Mouse (Mus musculus): ENCODE measurements around the gene Mfsd14a. TPM values are rescaled to one million over a fixed set of nuclear protein-coding genes. Genes with fewer than 3 reads are reported as not detected.

The Mfsd14a gene
- polyA plus RNA-seq, 1 experiment, result 11.5 TPM

DNA sequence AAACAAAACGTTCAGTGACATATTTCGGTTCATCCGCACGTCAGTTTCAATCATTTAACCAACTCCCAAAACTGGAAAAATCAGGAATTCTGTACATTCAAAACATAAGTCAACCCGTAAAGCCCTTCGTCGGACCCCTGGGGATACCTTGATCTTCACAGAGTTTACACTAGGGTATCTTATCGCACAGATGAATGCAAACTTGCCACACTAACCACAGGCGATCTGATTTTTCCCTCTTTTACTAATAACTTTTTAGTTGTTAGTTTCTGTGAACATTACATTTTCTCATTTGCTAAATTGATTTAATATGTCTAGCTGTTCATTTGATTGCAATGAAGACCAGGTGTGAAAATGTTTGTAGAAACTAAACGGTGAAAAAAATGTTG lies 66.9 kb downstream of the Mfsd14a start:
- peak overlapping the region; percentile 93 for H3K4me2 ChIP-seq (ENCODE audit: low read depth)
- no peak for TF ChIP-seq REST (IDR thresholded peaks at IDR 0.05; ENCODE audit: insufficient read depth, insufficient read length)
- TF ChIP-seq MYOG (IDR thresholded peaks at IDR 0.05; ENCODE audit: control insufficient read depth in 1 of 3, insufficient read depth in 1 of 3, insufficient read length in 2 of 3, low read depth in 2 of 3), result no peak
- no peak for TF ChIP-seq TCF3 (IDR thresholded peaks at IDR 0.05; ENCODE audit: insufficient read length, low read depth)
- no peak for TF ChIP-seq USF1 (IDR thresholded peaks at IDR 0.05; ENCODE audit: low read depth)
- TF ChIP-seq POLR2AphosphoS2 (IDR thresholded peaks at IDR 0.05; ENCODE audit: insufficient read length, low read depth), result no peak
- no peak for TF ChIP-seq CEBPB (IDR thresholded peaks at IDR 0.05; ENCODE audit: insufficient read depth, poor library complexity, severe bottlenecking)
- TF ChIP-seq MYOD1 (IDR thresholded peaks at IDR 0.05; ENCODE audit: control insufficient read depth in 1 of 3, insufficient read length in 2 of 3, low read depth in 2 of 3), result no peak
- TF ChIP-seq TCF12 (IDR thresholded peaks at IDR 0.05; ENCODE audit: insufficient read depth, poor library complexity, severe bottlenecking), result no peak
- no peak for TF ChIP-seq SRF (IDR thresholded peaks at IDR 0.05; ENCODE audit: control insufficient read depth, insufficient read length, low read depth)
- no peak for TF ChIP-seq POLR2A (IDR thresholded peaks at IDR 0.05; ENCODE audit: insufficient read length, low read depth)
- no peak for TF ChIP-seq E2F4 (IDR thresholded peaks at IDR 0.05; ENCODE audit: insufficient read depth)
- TF ChIP-seq MAX (IDR thresholded peaks at IDR 0.05; ENCODE audit: low read depth), result no peak
- peaks cover 38% of the 10 kb centered on the region for H3K79me2 ChIP-seq (ENCODE audit: control insufficient read depth, insufficient read depth)
- H3K36me3 ChIP-seq (ENCODE audit: control insufficient read depth, insufficient read depth), result peaks cover 11% of the 10 kb centered on the region
- peak overlapping the region; percentile 98 for H3K4me3 ChIP-seq
- peak overlapping the region; percentile 16 for H3ac ChIP-seq (ENCODE audit: control insufficient read depth, insufficient read length)
- no peaks in the 10 kb centered on the region for H3K27me3 ChIP-seq (ENCODE audit: control insufficient read depth, insufficient read depth, insufficient read length)

- Histone ChIP-seq H3K79me2 (ENCODE audit: control insufficient read depth, insufficient read depth) (peaks cover 38% of the 10 kb centered on the region), H3K36me3 (ENCODE audit: control insufficient read depth, insufficient read depth) (peaks cover 16% of the 10 kb centered on the region), H3K4me3 (peak within 1 kb of the TSS; percentile 98), H3K27me3 (ENCODE audit: control insufficient read depth, insufficient read depth, insufficient read length) (no peaks in the 10 kb centered on the region), H3K4me2 (ENCODE audit: low read depth) (peak within 1 kb of the TSS; percentile 93), H3ac (ENCODE audit: control insufficient read depth, insufficient read length) (peak within 1 kb of the TSS; percentile 16)
- TF ChIP-seq E2F4 (IDR thresholded peaks at IDR 0.05; ENCODE audit: insufficient read depth), result peak; percentile 97
- peak; percentile 58 for TF ChIP-seq POLR2AphosphoS2 (IDR thresholded peaks at IDR 0.05; ENCODE audit: insufficient read length, low read depth)
- no peak for TF ChIP-seq CEBPB (IDR thresholded peaks at IDR 0.05; ENCODE audit: insufficient read depth, poor library complexity, severe bottlenecking)
- TF ChIP-seq REST (IDR thresholded peaks at IDR 0.05; ENCODE audit: insufficient read depth, insufficient read length), result no peak
- TF ChIP-seq POLR2A (IDR thresholded peaks at IDR 0.05; ENCODE audit: insufficient read length, low read depth), result peak; percentile 42
These were observed 67.5 kb downstream of the Mfsd14a start, which contains the start of gene Sass6 for GRCm38 (mm10) chr3:116594728-116595602. TSS of gene Sass6 (plus strand) at chr3:116594982.

- Histone ChIP-seq H3K27me3 (ENCODE audit: control insufficient read depth, insufficient read depth, insufficient read length) (no peaks in the 10 kb centered on the region), H3K79me2 (ENCODE audit: control insufficient read depth, insufficient read depth) (peaks cover 38% of the 10 kb centered on the region)
- TF ChIP-seq TCF12 (IDR thresholded peaks at IDR 0.05; ENCODE audit: insufficient read depth, poor library complexity, severe bottlenecking) (no peak), REST (IDR thresholded peaks at IDR 0.05; ENCODE audit: insufficient read depth, insufficient read length) (no peak), MYOG (IDR thresholded peaks at IDR 0.05; ENCODE audit: control insufficient read depth in 1 of 3, insufficient read depth in 1 of 3, insufficient read length in 2 of 3, low read depth in 2 of 3) (no peak), E2F4 (IDR thresholded peaks at IDR 0.05; ENCODE audit: insufficient read depth) (no peak), USF1 (IDR thresholded peaks at IDR 0.05; ENCODE audit: low read depth) (no peak), CEBPB (IDR thresholded peaks at IDR 0.05; ENCODE audit: insufficient read depth, poor library complexity, severe bottlenecking) (no peak), POLR2A (IDR thresholded peaks at IDR 0.05; ENCODE audit: insufficient read length, low read depth) (no peak), MYOD1 (IDR thresholded peaks at IDR 0.05; ENCODE audit: control insufficient read depth in 1 of 3, insufficient read length in 2 of 3, low read depth in 2 of 3) (no peak), MAX (IDR thresholded peaks at IDR 0.05; ENCODE audit: low read depth) (no peak), SRF (IDR thresholded peaks at IDR 0.05; ENCODE audit: control insufficient read depth, insufficient read length, low read depth) (no peak), TCF3 (IDR thresholded peaks at IDR 0.05; ENCODE audit: insufficient read length, low read depth) (no peak), POLR2AphosphoS2 (IDR thresholded peaks at IDR 0.05; ENCODE audit: insufficient read length, low read depth) (no peak)
These were observed 68.3 kb downstream of the Mfsd14a start for GRCm38 (mm10) chr3:116594076-116594727.

GRCm38 (mm10) chr3:116582201-116582600 lies 80.3 kb downstream of the Mfsd14a start:
- H3K36me3 ChIP-seq (ENCODE audit: control insufficient read depth, insufficient read depth), result peaks cover 21% of the 10 kb centered on the region
- no peaks in the 10 kb centered on the region for H3K79me2 ChIP-seq (ENCODE audit: control insufficient read depth, insufficient read depth)

More at GRCm38 (mm10) chr3:116594076-116594727, 68.3 kb downstream of the Mfsd14a start:
- H3K36me3 ChIP-seq (ENCODE audit: control insufficient read depth, insufficient read depth), result peaks cover 16% of the 10 kb centered on the region
- peak overlapping the region; percentile 98 for H3K4me3 ChIP-seq
- peak overlapping the region; percentile 16 for H3ac ChIP-seq (ENCODE audit: control insufficient read depth, insufficient read length)
- H3K4me2 ChIP-seq (ENCODE audit: low read depth), result peak overlapping the region; percentile 77

More at GRCm38 (mm10) chr3:116582201-116582600, 80.3 kb downstream of the Mfsd14a start:
- H3ac ChIP-seq (ENCODE audit: control insufficient read depth, insufficient read length), result no peak overlapping the region
- no peak overlapping the region for H3K4me2 ChIP-seq (ENCODE audit: low read depth)
- TF ChIP-seq MYOD1 (IDR thresholded peaks at IDR 0.05; ENCODE audit: control insufficient read depth in 1 of 3, insufficient read length in 2 of 3, low read depth in 2 of 3), result no peak
- TF ChIP-seq REST (IDR thresholded peaks at IDR 0.05; ENCODE audit: insufficient read depth, insufficient read length), result no peak
- no peak for TF ChIP-seq MYOG (IDR thresholded peaks at IDR 0.05; ENCODE audit: control insufficient read depth in 1 of 3, insufficient read depth in 1 of 3, insufficient read length in 2 of 3, low read depth in 2 of 3)
- no peak for TF ChIP-seq USF1 (IDR thresholded peaks at IDR 0.05; ENCODE audit: low read depth)
- TF ChIP-seq POLR2A (IDR thresholded peaks at IDR 0.05; ENCODE audit: insufficient read length, low read depth), result no peak
- no peak for TF ChIP-seq TCF12 (IDR thresholded peaks at IDR 0.05; ENCODE audit: insufficient read depth, poor library complexity, severe bottlenecking)
- no peak for TF ChIP-seq CEBPB (IDR thresholded peaks at IDR 0.05; ENCODE audit: insufficient read depth, poor library complexity, severe bottlenecking)
- no peak for TF ChIP-seq E2F4 (IDR thresholded peaks at IDR 0.05; ENCODE audit: insufficient read depth)
- no peak for TF ChIP-seq MAX (IDR thresholded peaks at IDR 0.05; ENCODE audit: low read depth)
- no peak for TF ChIP-seq TCF3 (IDR thresholded peaks at IDR 0.05; ENCODE audit: insufficient read length, low read depth)
- no peak for TF ChIP-seq POLR2AphosphoS2 (IDR thresholded peaks at IDR 0.05; ENCODE audit: insufficient read length, low read depth)
- TF ChIP-seq SRF (IDR thresholded peaks at IDR 0.05; ENCODE audit: control insufficient read depth, insufficient read length, low read depth), result no peak
- H3K27me3 ChIP-seq (ENCODE audit: control insufficient read depth, insufficient read depth, insufficient read length), result no peaks in the 10 kb centered on the region
- H3K4me3 ChIP-seq, result no peak overlapping the region

Other genes starting within 250 kb of the Mfsd14a start
- gene Cdc14a, start 238.6 kb downstream of the Mfsd14a start, polyA plus RNA-seq (2012; fragmentation: generic; extraction: Trizol), result 0.65 TPM
- gene Rtca, start 154.5 kb downstream of the Mfsd14a start, polyA plus RNA-seq (2012; fragmentation: generic; extraction: Trizol), result 51.0 TPM
- gene Dbt, start 149.6 kb downstream of the Mfsd14a start, polyA plus RNA-seq (2012; fragmentation: generic; extraction: Trizol), result 4.2 TPM
- 2.4 TPM for gene Lrrc39, start 99.7 kb downstream of the Mfsd14a start, polyA plus RNA-seq (2012; fragmentation: generic; extraction: Trizol)
- 1.3 TPM for gene Sass6, start 67.7 kb downstream of the Mfsd14a start, polyA plus RNA-seq (2012; fragmentation: generic; extraction: Trizol)
- 2.9 TPM for gene Trmt13, start 48.1 kb downstream of the Mfsd14a start, polyA plus RNA-seq (2012; fragmentation: generic; extraction: Trizol)
- not detected for gene Gm43191, start 18.6 kb upstream of the Mfsd14a start, polyA plus RNA-seq (2012; fragmentation: generic; extraction: Trizol)
- 3.6 TPM for gene Slc35a3, start 50.2 kb upstream of the Mfsd14a start, polyA plus RNA-seq (2012; fragmentation: generic; extraction: Trizol)
- 35.8 TPM for gene Agl, start 145.5 kb upstream of the Mfsd14a start, polyA plus RNA-seq (2012; fragmentation: generic; extraction: Trizol)
- gene Frrs1, start 196.8 kb upstream of the Mfsd14a start, polyA plus RNA-seq (2012; fragmentation: generic; extraction: Trizol), result 12.7 TPM

Data from myocyte (in vitro differentiated cells).